22 mouse cellular contexts compared by ENCODE assay signal in the genomic region with DNA sequence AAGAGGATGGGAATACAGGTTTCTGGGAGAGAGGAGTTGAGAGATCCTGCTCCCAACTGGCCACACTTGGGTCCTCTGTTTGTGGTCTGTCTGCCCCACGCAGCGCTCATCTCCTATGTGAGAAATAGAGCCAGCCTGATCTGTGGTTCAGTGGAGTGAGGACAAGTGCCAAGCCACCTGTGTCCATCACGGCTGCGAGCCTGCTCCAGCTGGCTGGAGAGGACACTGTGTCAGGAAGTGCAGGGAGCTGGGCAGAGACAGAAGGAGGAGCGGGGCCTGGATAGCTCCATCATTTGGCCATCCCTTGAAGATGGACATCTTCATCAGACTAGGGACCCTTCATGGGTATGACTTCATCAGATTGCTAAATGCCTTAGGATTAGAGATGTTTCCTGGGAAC.
A peak's percentile ranks its signal among the peaks of the same experiment; 100 is the strongest.
DNase-seq lines count a peak whose midpoint lies in the region; ATAC-seq and TF ChIP-seq lines count a peak whose summit lies in the region.
"Had no signal": no experiment of that assay in that cellular context is flagged by ENCODE, and none has a peak within 500 bp of the region (broad histone marks: within the 10 kb centered on the region; RNA-seq: fewer than 3 reads in every experiment).

No protein-coding gene starts in this region.

- H3K27ac ChIP-seq in cerebellum, adult 2 months (ENCODE audit: insufficient read depth, low read length): no peak overlapping the region
- H3K27ac ChIP-seq: embryonic facial prominence, embryonic 10.5 days; forebrain, embryonic 13.5 days; gastrocnemius, adult 2 months; heart, embryonic 13.5 days; hindbrain, embryonic 12.5 days had no signal

- 14% methylated on average over 5 of the region's 5 CpGs for WGBS in cerebellum, adult 2 months

- DNase-seq in cerebellum, postnatal 4 days (ENCODE audit: low spot score in 2 of 2): no peak
- peak; percentile 60 for DNase-seq in brain, adult 2 months (ENCODE audit: low read depth, low spot score)
- DNase-seq in cerebellum, adult 2 months: peak; percentile 31 to 55
- peak; percentile 52 to 58 for DNase-seq in cerebellum, postnatal 10 days
- no peak for DNase-seq in kidney, postnatal 4 days
- DNase-seq in thymus, postnatal 14 days: no peak
- DNase-seq in spleen, postnatal 14 days (ENCODE audit: low spot score in 2 of 2): no peak
- DNase-seq: adrenal gland, postnatal 14 days; B cell, adult 2 months; forebrain, postnatal 0 days; gastrocnemius, adult 2 months; gastrocnemius, postnatal 25 days; heart, adult 11 months; heart, postnatal 36 days; kidney, adult 8-10 months had no signal

- H3K4me1 ChIP-seq in cerebellum, adult 2 months (ENCODE audit: control insufficient read depth, insufficient read depth, low read length): no peaks in the 10 kb centered on the region
- H3K4me1 ChIP-seq: embryonic facial prominence, embryonic 10.5 days; heart, embryonic 13.5 days; hindbrain, embryonic 12.5 days had no signal

- TF ChIP-seq POLR2A in cerebellum, adult 2 months (IDR thresholded peaks at IDR 0.05; ENCODE audit: borderline replicate concordance, insufficient read depth, low read length): no peak

- no peak overlapping the region for H3K4me3 ChIP-seq in cerebellum, adult 2 months (replicated peaks; ENCODE audit: insufficient read depth, low read depth, low read length)
- H3K4me3 ChIP-seq: embryonic facial prominence, embryonic 10.5 days; forebrain, embryonic 13.5 days; gastrocnemius, adult 2 months; heart, embryonic 13.5 days; hindbrain, embryonic 12.5 days had no signal

- ATAC-seq in cerebellum, adult (ENCODE audit: insufficient number of reproducible peaks, low FRiP score, low TSS enrichment): peak; percentile 70
- ATAC-seq: CD4-positive, CD25-positive, alpha-beta regulatory T cell, adult 4 months; forebrain, embryonic 13.5 days; forebrain, postnatal 0 days; intestine, embryonic 16.5 days had no signal

- H3K27me3 ChIP-seq in cerebellum, adult 2 months (ENCODE audit: control insufficient read depth, insufficient read depth, low read length): no peaks in the 10 kb centered on the region
- H3K27me3 ChIP-seq: forebrain, embryonic 13.5 days; heart, embryonic 13.5 days; hindbrain, embryonic 12.5 days had no signal

- no peak for TF ChIP-seq CTCF in cerebellum, adult 2 months (IDR thresholded peaks at IDR 0.05; ENCODE audit: borderline replicate concordance, insufficient read depth, low read depth, low read length)

Comparison
In these comparisons a context has a peak if more than half of its experiments do, and no peak if none do; other contexts are left out.
1. DNase-seq: peak in brain, adult 2 months (single experiment), cerebellum, adult 2 months (2 of 2) and cerebellum, postnatal 10 days (2 of 2); none in cerebellum, postnatal 4 days (0 of 2), kidney, postnatal 4 days (0 of 2), thymus, postnatal 14 days (single experiment) and spleen, postnatal 14 days (0 of 2).